Mouse (Mus musculus) myocyte (in vitro differentiated cells): ENCODE results near the gene Gng10.

Source experiments
- E2F4 ChIP-seq: IDR thresholded peaks from one replicate; pipeline ENCODE4 v1.6.1; 2011; ENCODE audit warnings: mild to moderate bottlenecking, control low read depth, moderate library complexity; ENCODE audit not compliant: insufficient read depth
- MYOD1 ChIP-seq, 3 experiments: IDR thresholded peaks; one replicate each; pipeline ENCODE4 v1.6.1; 2011; ENCODE audit warnings: control low read depth in 2 of 3, low read depth in 2 of 3, mild to moderate bottlenecking in 2 of 3, moderate library complexity in 1 of 3; ENCODE audit not compliant: insufficient read length in 2 of 3, control insufficient read depth in 1 of 3
- POLR2A ChIP-seq: IDR thresholded peaks from one replicate; pipeline ENCODE4 v1.6.1; 2011; ENCODE audit warnings: low read depth, mild to moderate bottlenecking, control low read depth, moderate library complexity; ENCODE audit not compliant: insufficient read length
- REST ChIP-seq: IDR thresholded peaks from one replicate; pipeline ENCODE4 v1.6.1; 2011; ENCODE audit warnings: mild to moderate bottlenecking, control low read depth, moderate library complexity; ENCODE audit not compliant: insufficient read depth, insufficient read length
- SRF ChIP-seq: IDR thresholded peaks from one replicate; pipeline ENCODE4 v1.6.1; 2011; ENCODE audit warnings: low read depth; ENCODE audit not compliant: control insufficient read depth, insufficient read length
- TCF12 ChIP-seq: IDR thresholded peaks from one replicate; pipeline ENCODE4 v1.6.1; 2011; ENCODE audit warnings: mild to moderate bottlenecking, control low read depth; ENCODE audit not compliant: poor library complexity, insufficient read depth, severe bottlenecking
- TCF3 ChIP-seq: IDR thresholded peaks from one replicate; pipeline ENCODE4 v1.6.1; 2011; ENCODE audit warnings: low read depth, control low read depth; ENCODE audit not compliant: insufficient read length
- USF1 ChIP-seq: IDR thresholded peaks from one replicate; pipeline ENCODE4 v1.6.1; 2011; ENCODE audit warnings: low read depth, mild to moderate bottlenecking, control low read depth, moderate library complexity

- TF ChIP-seq TCF12 (no peak), REST (no peak), POLR2A (no peak), E2F4 (no peak), MYOD1 (IDR thresholded peaks at IDR 0.05; ENCODE audit: control insufficient read depth in 1 of 3, insufficient read length in 2 of 3, low read depth in 2 of 3) (no peak), SRF (no peak), TCF3 (no peak), USF1 (no peak)
These were observed 18.0 kb upstream of the Gng10 start for GRCm38 (mm10) chr4:59016922-59017321.
